Mouse (Mus musculus) MEL-GATA-1-ER (cell line): Measurements from ENCODE around the gene Crtc2.
"Not testable (repeated sequence)": the region's sequence is repeated elsewhere in the genome, so short reads cannot be mapped to it uniquely, and the experiment has no call there.

Experiments used
- DNase-seq: peaks from one replicate; pipeline ENCODE4 v3.0.0-alpha.2; 2012; ENCODE audit warnings: low read depth; ENCODE audit errors: extremely low read depth

The Crtc2 gene

GRCm38 (mm10) chr3:90242984-90243775, 10.8 kb upstream of the Crtc2 start, which contains the start of gene Creb3l4:
TSS of gene Creb3l4 (minus strand) at chr3:90243512.
- no peak for DNase-seq

- no peak for DNase-seq
These were observed 8.6 kb upstream of the Crtc2 start for GRCm38 (mm10) chr3:90245406-90245805.

GRCm38 (mm10) chr3:90247630-90247959, 6.4 kb upstream of the Crtc2 start:
- DNase-seq = no peak

GRCm38 (mm10) chr3:90247960-90248745, 5.8 kb upstream of the Crtc2 start, which contains the start of gene Slc39a1:
TSS of gene Slc39a1 (plus strand) at chr3:90248172.
- DNase-seq = peak; percentile 92

GRCm38 (mm10) chr3:90248746-90249100, 5.2 kb upstream of the Crtc2 start:
- DNase-seq = no peak

GRCm38 (mm10) chr3:90250791-90251190, 3.2 kb upstream of the Crtc2 start:
- no peak for DNase-seq

GRCm38 (mm10) chr3:90251731-90252226, 2.2 kb upstream of the Crtc2 start:
- not testable (repeated sequence) for DNase-seq

- not testable (repeated sequence) for DNase-seq
These were observed 1.3 kb upstream of the Crtc2 start for GRCm38 (mm10) chr3:90252659-90253058.

- DNase-seq = not testable (repeated sequence)
These were observed 789 bp upstream of the Crtc2 start for GRCm38 (mm10) chr3:90253174-90253573.

GRCm38 (mm10) chr3:90254419-90255193, 643 bp downstream of the Crtc2 start:
- DNase-seq = peak; percentile 56

GRCm38 (mm10) chr3:90255194-90255565, 1.2 kb downstream of the Crtc2 start:
- DNase-seq = no peak

- no peak for DNase-seq
These were observed 1.9 kb downstream of the Crtc2 start for GRCm38 (mm10) chr3:90255784-90256353.

- no peak for DNase-seq
These were observed 3.0 kb downstream of the Crtc2 start for GRCm38 (mm10) chr3:90256731-90257530.

- DNase-seq = no peak
These were observed 4.6 kb downstream of the Crtc2 start for GRCm38 (mm10) chr3:90258521-90258920.

- no peak for DNase-seq
These were observed 9.3 kb downstream of the Crtc2 start for GRCm38 (mm10) chr3:90263121-90263771.

- peak; percentile 76 for DNase-seq
These were observed 10.7 kb downstream of the Crtc2 start for GRCm38 (mm10) chr3:90264687-90265033.

GRCm38 (mm10) chr3:90265034-90265931, 11.3 kb downstream of the Crtc2 start, which contains the start of gene Dennd4b:
TSS of gene Dennd4b (plus strand) at chr3:90265185.
- peak; percentile 81 for DNase-seq

GRCm38 (mm10) chr3:90265932-90266741, 12.2 kb downstream of the Crtc2 start:
- DNase-seq = peak; percentile 91
